Mouse (Mus musculus): ENCODE data around the gene Hnrnpul2. TPM values are rescaled to one million over a fixed set of nuclear protein-coding genes. Genes with fewer than 3 reads are reported as not detected.

The Hnrnpul2 gene
- total RNA-seq, 2 experiments from 2014 or later, result 109 to 120 TPM

Other genes with a start within 250 kb of the Hnrnpul2 start
- gene Slc22a8, start 228.8 kb upstream of the Hnrnpul2 start, total RNA-seq (2021), result 10 to 100 TPM in 1 of 2 experiments, 1 to 10 TPM in 1; 9.5 to 12.3 TPM
- 1 to 10 TPM; 1.5 to 1.6 TPM for gene Slc22a6, start 202.0 kb upstream of the Hnrnpul2 start, total RNA-seq (2021)
- gene Chrm1, start 156.2 kb upstream of the Hnrnpul2 start, total RNA-seq (2021), result 100 to 1,000 TPM; 188 to 200 TPM
- 100 to 1,000 TPM; 155 to 170 TPM for gene Slc3a2, start 96.6 kb upstream of the Hnrnpul2 start, total RNA-seq (2021)
- gene Wdr74, start 84.2 kb upstream of the Hnrnpul2 start, total RNA-seq (2021), result 10 to 100 TPM; 43.9 to 53.6 TPM
- 1 to 10 TPM in 1 of 2 experiments, not detected in 1; 1.5 TPM for gene 1700092M07Rik, start 79.3 kb upstream of the Hnrnpul2 start, total RNA-seq (2021)
- 10 to 100 TPM; 59.9 to 70.7 TPM for gene Stx5a, start 78.6 kb upstream of the Hnrnpul2 start, total RNA-seq (2021)
- 10 to 100 TPM; 75.4 to 95.3 TPM for gene Nxf1, start 62.9 kb upstream of the Hnrnpul2 start, total RNA-seq (2021)
- gene Tmem223, start 49.0 kb upstream of the Hnrnpul2 start, total RNA-seq (2021), result 100 to 1,000 TPM in 1 of 2 experiments, 10 to 100 TPM in 1; 92.1 to 101 TPM
- gene Tmem179b, start 45.5 kb upstream of the Hnrnpul2 start, total RNA-seq (2021), result 10 to 100 TPM in 1 of 2 experiments, 1 to 10 TPM in 1; 8.5 to 10.1 TPM
- gene Taf6l, start 33.6 kb upstream of the Hnrnpul2 start, total RNA-seq (2021), result 10 to 100 TPM; 13.8 to 14.1 TPM
- 100 to 1,000 TPM; 112 to 130 TPM for gene Polr2g, start 21.4 kb upstream of the Hnrnpul2 start, total RNA-seq (2021)
- 1 to 10 TPM; 6.4 to 6.6 TPM for gene Zbtb3, start 17.5 kb upstream of the Hnrnpul2 start, total RNA-seq (2021)
- gene Ttc9c, start 677 bp upstream of the Hnrnpul2 start, total RNA-seq (2021), result 10 to 100 TPM; 35.3 to 36.4 TPM
- gene AC129217.1, start 9.8 kb downstream of the Hnrnpul2 start, total RNA-seq (2021), result 1 to 10 TPM in 1 of 2 experiments, not detected in 1; 4.5 TPM
- gene Bscl2, start 17.5 kb downstream of the Hnrnpul2 start, total RNA-seq (2021), result 100 to 1,000 TPM; 103 to 111 TPM
- gene Gng3, start 19.2 kb downstream of the Hnrnpul2 start, total RNA-seq (2021), result 100 to 1,000 TPM; 188 to 192 TPM
- under 1 TPM; 0.28 to 0.47 TPM for gene Lrrn4cl, start 30.8 kb downstream of the Hnrnpul2 start, total RNA-seq (2021)
- 10 to 100 TPM; 92.2 to 98.9 TPM for gene Ubxn1, start 51.5 kb downstream of the Hnrnpul2 start, total RNA-seq (2021)
- gene Uqcc3, start 60.9 kb downstream of the Hnrnpul2 start, total RNA-seq (2021), result 10 to 100 TPM; 31.2 to 36.4 TPM
- gene Lbhd1, start 63.7 kb downstream of the Hnrnpul2 start, total RNA-seq (2021), result 10 to 100 TPM; 10.1 to 16.2 TPM
- not detected for gene Gm49403, start 63.9 kb downstream of the Hnrnpul2 start, total RNA-seq (2021)
- 10 to 100 TPM; 22.0 to 25.7 TPM for gene 1810009A15Rik, start 68.8 kb downstream of the Hnrnpul2 start, total RNA-seq (2021)
- 1 to 10 TPM; 1.6 to 2.2 TPM for gene Gm49416, start 68.9 kb downstream of the Hnrnpul2 start, total RNA-seq (2021)
- 10 to 100 TPM; 26.1 to 27.0 TPM for gene Ints5, start 73.0 kb downstream of the Hnrnpul2 start, total RNA-seq (2021)
- 100 to 1,000 TPM; 116 to 122 TPM for gene Ganab, start 78.1 kb downstream of the Hnrnpul2 start, total RNA-seq (2021)
- gene B3gat3, start 100.4 kb downstream of the Hnrnpul2 start, total RNA-seq (2021), result 100 to 1,000 TPM; 169 to 172 TPM
- 1 to 10 TPM; 4.8 to 6.4 TPM for gene Rom1, start 109.3 kb downstream of the Hnrnpul2 start, total RNA-seq (2021)
- 10 to 100 TPM in 1 of 2 experiments, 1 to 10 TPM in 1; 9.1 to 11.1 TPM for gene Eml3, start 109.5 kb downstream of the Hnrnpul2 start, total RNA-seq (2021)
- 10 to 100 TPM; 51.2 to 58.4 TPM for gene Mta2, start 121.9 kb downstream of the Hnrnpul2 start, total RNA-seq (2021)
- gene Tut1, start 133.8 kb downstream of the Hnrnpul2 start, total RNA-seq (2021), result 10 to 100 TPM; 19.4 to 20.1 TPM
- 100 to 1,000 TPM; 215 to 256 TPM for gene Eef1g, start 147.0 kb downstream of the Hnrnpul2 start, total RNA-seq (2021)
- 10 to 100 TPM; 14.7 to 15.7 TPM for gene Ahnak, start 169.3 kb downstream of the Hnrnpul2 start, total RNA-seq (2021)